Mouse (Mus musculus): ENCODE data around the gene Apold1.

Gene Apold1

GRCm38 (mm10) chr6:135026755-135027154 is 45.2 kb downstream of the Apold1 start:
- DNase-seq (ENCODE audit: low read depth, low spot score), result no peak

GRCm38 (mm10) chr6:135029246-135029645 is 47.7 kb downstream of the Apold1 start:
- no peak for DNase-seq (ENCODE audit: low read depth, low spot score)
